Mouse (Mus musculus): ENCODE data around the gene Ablim1.
A peak's percentile ranks its signal among the peaks of the same experiment; 100 is the strongest.

Gene Ablim1

GRCm38 (mm10) chr19:57217161-57217560 lies 97.6 kb downstream of the Ablim1 start:
- no peak for DNase-seq (ENCODE audit: low spot score)

DNA sequence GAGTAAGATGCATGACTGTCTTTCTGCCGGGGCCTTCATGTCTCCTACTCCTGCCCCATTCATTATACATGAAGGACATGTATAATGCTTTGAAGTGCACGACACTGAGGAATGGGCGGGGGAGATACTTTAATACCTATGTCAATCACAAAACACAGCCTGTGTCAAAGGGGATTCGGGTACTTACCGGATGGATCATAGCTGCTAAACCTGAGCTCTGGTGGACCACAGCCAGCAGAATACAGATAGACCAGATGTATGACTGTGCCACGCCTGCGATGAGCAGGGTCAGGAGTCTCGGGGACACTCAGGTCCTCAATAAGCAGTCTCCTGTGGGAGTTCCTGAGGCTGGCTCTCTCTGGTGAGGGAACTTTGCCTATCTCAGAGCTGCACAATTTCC lies 99.2 kb downstream of the Ablim1 start:
- no peak for DNase-seq (ENCODE audit: low spot score)

- no peak for DNase-seq (ENCODE audit: low spot score)
Measured at GRCm38 (mm10) chr19:57212406-57212805, 102.3 kb downstream of the Ablim1 start.

GRCm38 (mm10) chr19:57211444-57212111 lies 103.1 kb downstream of the Ablim1 start:
- DNase-seq (ENCODE audit: low spot score): no peak

DNA sequence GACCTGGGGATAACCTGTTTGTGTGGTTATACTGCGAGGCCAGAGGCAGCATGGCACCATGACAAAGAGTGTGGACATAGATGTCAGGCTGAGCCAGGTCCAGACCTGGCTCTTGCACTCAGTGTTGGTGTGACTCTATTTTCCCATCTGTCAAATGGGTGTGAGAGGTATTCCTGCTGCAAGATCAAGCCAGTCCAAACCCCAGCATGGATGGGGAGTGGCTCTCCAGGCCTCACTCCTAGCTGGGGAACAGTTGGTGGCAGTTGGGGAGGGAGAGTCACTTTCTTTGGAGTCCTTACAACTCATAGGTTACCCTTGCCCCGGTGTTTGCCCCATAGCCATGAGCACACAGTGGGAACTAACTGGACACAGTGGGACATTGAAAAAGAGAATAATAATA lies 103.8 kb downstream of the Ablim1 start:
- DNase-seq (ENCODE audit: low spot score): no peak

- no peak for DNase-seq (ENCODE audit: low spot score)
Measured at GRCm38 (mm10) chr19:57204101-57204500, 110.6 kb downstream of the Ablim1 start.

- no peak for DNase-seq (ENCODE audit: low spot score)
Measured at GRCm38 (mm10) chr19:57202554-57202953, 112.2 kb downstream of the Ablim1 start.

GRCm38 (mm10) chr19:57201090-57201483 lies 113.6 kb downstream of the Ablim1 start:
- DNase-seq (ENCODE audit: low spot score): no peak

- no peak for DNase-seq (ENCODE audit: low spot score)
Measured at GRCm38 (mm10) chr19:57200477-57201089, 114.1 kb downstream of the Ablim1 start.

- no peak for DNase-seq (ENCODE audit: low spot score)
Measured at GRCm38 (mm10) chr19:57199361-57199760, 115.4 kb downstream of the Ablim1 start.

DNA sequence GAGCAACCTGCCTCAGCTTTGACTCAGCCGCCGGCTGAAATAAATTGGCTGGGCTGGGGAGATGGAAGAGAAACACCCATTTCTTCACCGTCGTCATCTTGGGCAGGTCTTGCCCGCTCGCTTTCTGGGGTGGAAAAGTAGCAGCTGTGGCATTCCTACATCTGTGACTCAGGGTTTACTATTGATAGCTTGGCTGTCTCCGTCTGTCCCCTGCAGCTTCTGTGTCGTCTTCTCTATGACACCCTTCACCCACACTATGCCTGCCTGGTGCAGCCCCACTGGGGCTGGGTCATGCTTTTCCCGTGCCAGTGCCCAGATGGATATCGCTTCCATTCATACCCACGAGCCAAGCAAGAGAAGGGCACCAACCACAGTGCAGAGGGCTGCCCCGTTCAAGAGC lies 116.2 kb downstream of the Ablim1 start:
- no peak for DNase-seq (ENCODE audit: low spot score)

DNA sequence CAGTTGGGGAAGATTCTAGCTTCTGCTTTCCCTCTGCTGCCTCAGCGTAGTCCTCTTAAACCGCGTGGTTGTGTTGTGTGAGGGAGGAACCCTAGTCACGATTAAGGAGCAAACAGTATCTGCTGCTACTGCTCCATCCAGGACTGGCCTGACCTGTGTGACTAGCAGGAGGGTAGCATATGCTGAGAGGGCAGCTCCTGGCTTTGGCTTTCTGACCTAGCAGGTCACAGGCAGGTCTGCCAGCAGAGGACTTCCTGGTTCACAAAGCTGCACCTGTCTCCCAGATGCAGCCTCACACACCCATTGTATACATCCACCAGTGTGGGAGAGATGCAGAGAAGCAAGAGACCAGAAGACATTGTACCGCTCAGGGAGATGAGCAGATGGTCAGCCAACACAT lies 116.7 kb downstream of the Ablim1 start:
- no peak for DNase-seq (ENCODE audit: low spot score)

- DNase-seq (ENCODE audit: low spot score): no peak
Measured at GRCm38 (mm10) chr19:57197043-57197817, 117.5 kb downstream of the Ablim1 start.

DNA sequence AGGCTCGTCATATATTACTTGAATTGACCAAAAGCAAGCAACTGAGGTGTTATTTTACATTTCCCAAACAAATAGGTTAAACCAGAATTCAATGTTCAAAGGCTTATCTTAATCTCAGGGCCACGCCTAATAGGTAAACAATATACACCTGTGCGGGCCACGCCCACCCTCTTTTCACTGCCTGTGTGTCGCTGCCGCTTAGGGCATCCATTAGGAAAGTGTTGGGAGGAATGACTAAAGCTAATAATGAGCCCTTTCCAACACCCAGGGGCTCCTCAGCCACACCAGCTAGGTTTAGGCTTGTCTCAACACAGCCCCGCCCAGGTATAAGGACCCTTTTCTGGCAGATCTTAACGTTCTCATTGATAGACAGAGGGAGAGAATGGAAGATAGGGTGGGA lies 118.1 kb downstream of the Ablim1 start:
- DNase-seq (ENCODE audit: low spot score): no peak

GRCm38 (mm10) chr19:57195169-57195930 lies 119.4 kb downstream of the Ablim1 start:
- DNase-seq (ENCODE audit: low spot score): no peak

GRCm38 (mm10) chr19:57193958-57194357 lies 120.8 kb downstream of the Ablim1 start:
- DNase-seq (ENCODE audit: low spot score): peak; percentile 1

GRCm38 (mm10) chr19:57193382-57193781 lies 121.3 kb downstream of the Ablim1 start:
- DNase-seq (ENCODE audit: low spot score): no peak

GRCm38 (mm10) chr19:57191109-57191508 lies 123.6 kb downstream of the Ablim1 start:
- no peak for DNase-seq (ENCODE audit: low spot score)

GRCm38 (mm10) chr19:57189427-57189826 lies 125.3 kb downstream of the Ablim1 start:
- no peak for DNase-seq (ENCODE audit: low spot score)

- DNase-seq (ENCODE audit: low spot score): no peak
Measured at GRCm38 (mm10) chr19:57188553-57188952, 126.2 kb downstream of the Ablim1 start.

GRCm38 (mm10) chr19:57185021-57185420 lies 129.7 kb downstream of the Ablim1 start:
- DNase-seq (ENCODE audit: low spot score): no peak

- no peak for DNase-seq (ENCODE audit: low spot score)
Measured at GRCm38 (mm10) chr19:57182938-57183720, 131.6 kb downstream of the Ablim1 start.
